Mouse (Mus musculus): ENCODE measurements around the gene Lrmp.

DNA sequence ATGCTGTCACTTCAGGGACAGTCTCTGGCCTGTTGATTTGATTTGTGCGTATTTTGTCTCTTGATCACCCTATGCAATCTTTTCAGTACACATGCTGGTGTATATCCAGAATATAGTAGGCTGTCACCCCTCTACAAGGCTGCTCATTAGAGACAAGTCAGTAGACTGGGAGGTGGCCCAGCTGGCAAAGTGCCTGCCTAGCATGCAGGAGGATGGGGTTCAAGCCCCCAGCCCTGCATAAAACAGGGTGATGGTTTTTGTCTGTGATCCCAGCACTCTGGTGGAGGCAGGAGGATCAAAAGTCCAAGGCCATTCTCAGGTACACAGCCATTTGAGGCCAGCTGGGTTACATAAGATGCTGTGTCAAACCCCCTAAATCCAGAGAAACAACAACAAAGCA, 70.6 kb downstream of the Lrmp start:
- TF ChIP-seq POLR2A (IDR thresholded peaks at IDR 0.05; ENCODE audit: insufficient read depth, low read length), result no peak
- TF ChIP-seq EP300 (IDR thresholded peaks at IDR 0.05; ENCODE audit: insufficient read depth, low read depth, low read length), result no peak
- no peak for TF ChIP-seq CTCF (IDR thresholded peaks at IDR 0.05; ENCODE audit: low read depth, low read length)

All from ES-Bruce4 (cell line).